26 mouse cellular contexts compared by ENCODE assay signal in genomic region chr4:127485238-127485637, GRCm38 (mm10).
DNase-seq lines count a peak whose midpoint lies in the region; ATAC-seq and TF ChIP-seq lines count a peak whose summit lies in the region.
"Had no signal": no experiment of that assay in that cellular context is flagged by ENCODE, and none has a peak within 500 bp of the region (broad histone marks: within the 10 kb centered on the region; RNA-seq: fewer than 3 reads in every experiment).

No protein-coding gene starts in this region.

- ATAC-seq in heart, embryonic 12.5 days (ENCODE audit: insufficient number of reproducible peaks, low FRiP score): no peak
- ATAC-seq: activated CD4-positive, CD25-positive, alpha-beta regulatory T cell, adult 4 months; CD4-positive, CD25-positive, alpha-beta regulatory T cell, adult 4 months; forebrain, embryonic 16.5 days; hindbrain, embryonic 16.5 days; Patski had no signal

- H3K4me3 ChIP-seq in heart, embryonic 12.5 days: no peak overlapping the region
- no peak overlapping the region for H3K4me3 ChIP-seq in left cerebral cortex, adult 2 months
- H3K4me3 ChIP-seq: embryonic facial prominence, embryonic 10.5 days; heart, embryonic 10.5 days; kidney, embryonic 15.5 days; limb, embryonic 12.5 days had no signal

- no peaks in the 10 kb centered on the region for H3K27me3 ChIP-seq in heart, embryonic 12.5 days (replicated peaks)
- H3K27me3 ChIP-seq: kidney, embryonic 15.5 days; limb, embryonic 12.5 days had no signal

- no peak overlapping the region for H3K9ac ChIP-seq in heart, embryonic 12.5 days
- H3K9ac ChIP-seq: kidney, embryonic 15.5 days; limb, embryonic 12.5 days had no signal

- no peak overlapping the region for H3K4me2 ChIP-seq in heart, embryonic 12.5 days
- H3K4me2 ChIP-seq: kidney, embryonic 15.5 days; limb, embryonic 12.5 days; liver, embryonic 11.5 days had no signal

- H3K27ac ChIP-seq in heart, embryonic 12.5 days (ENCODE audit: poor library complexity, severe bottlenecking): no peak overlapping the region
- H3K27ac ChIP-seq in left cerebral cortex, adult 2 months: no peak overlapping the region
- H3K27ac ChIP-seq: embryonic facial prominence, embryonic 10.5 days; heart, embryonic 10.5 days; kidney, embryonic 15.5 days; limb, embryonic 12.5 days; macrophage had no signal

- no peaks in the 10 kb centered on the region for H3K4me1 ChIP-seq in heart, embryonic 12.5 days (replicated peaks)
- H3K4me1 ChIP-seq: heart, embryonic 10.5 days had no signal

- 65% methylated on average over 5 of the region's 5 CpGs for WGBS in heart, embryonic 12.5 days

- DNase-seq in heart, adult 11 months: peak; percentile 54
- no peak for DNase-seq in left cerebral cortex, adult 2 months (ENCODE audit: extremely low spot score in 1 of 2, low spot score in 2 of 2)
- no peak for DNase-seq in left cerebral cortex, adult 11 months (ENCODE audit: low spot score)
- peak; percentile 29 for DNase-seq in retina, embryonic 14.5 days (ENCODE audit: low spot score)
- DNase-seq in retina, postnatal 1 day: no peak
- DNase-seq in adrenal gland, postnatal 25 days: no peak
- DNase-seq: adrenal gland, adult 8-10 months; cerebellum, adult 9-10 months; gastrocnemius, postnatal 36 days; kidney, adult 11 months; lung, adult 2 months; right cerebral cortex, postnatal 14 days; thymus, postnatal 14 days had no signal

- TF ChIP-seq CTCF in left cerebral cortex, adult 2 months (IDR thresholded peaks at IDR 0.05): peak; percentile 36

- intact Hi-C loops in left cerebral cortex, adult 2 months (cut with DNase I): no loop called here

- H3K9me3 ChIP-seq in heart, embryonic 12.5 days (replicated peaks): no peaks in the 10 kb centered on the region
- H3K9me3 ChIP-seq: embryonic facial prominence, embryonic 10.5 days; heart, embryonic 10.5 days; kidney, embryonic 15.5 days; limb, embryonic 12.5 days had no signal

- no peaks in the 10 kb centered on the region for H3K36me3 ChIP-seq in heart, embryonic 12.5 days
- H3K36me3 ChIP-seq: embryonic facial prominence, embryonic 10.5 days; G1E; heart, embryonic 10.5 days; kidney, embryonic 15.5 days; limb, embryonic 12.5 days had no signal

Comparison
In these comparisons a context has a peak if more than half of its experiments do, and no peak if none do; other contexts are left out.
1. DNase-seq: peak in heart, adult 11 months (single experiment) and retina, embryonic 14.5 days (single experiment); none in left cerebral cortex, adult 2 months (0 of 2), left cerebral cortex, adult 11 months (single experiment), retina, postnatal 1 day (single experiment) and adrenal gland, postnatal 25 days (single experiment).